Mouse (Mus musculus) G1E (cell line): ENCODE measurements around the gene Chst11. TPM values are rescaled to one million over a fixed set of nuclear protein-coding genes. Genes with fewer than 3 reads are reported as not detected.
A peak's percentile ranks its signal among the peaks of the same experiment; 100 is the strongest.

Experiments
- ATAC-seq: 2 replicates; pipeline ENCODE4 v1.8.0; 2016; ENCODE audit warnings: mild to moderate bottlenecking; ENCODE audit not compliant: insufficient number of reproducible peaks, poor library complexity, low FRiP score, severe bottlenecking; ENCODE audit errors: extremely low read depth
- DNase-seq: peaks from one replicate; pipeline ENCODE4 v3.0.0; 2012; ENCODE audit warnings: low spot score
- H3K27me3 ChIP-seq: 2 replicates; pipeline ENCODE4 v1.6.1; 2012; ENCODE audit warnings: mild to moderate bottlenecking, low read length, inconsistent platforms; ENCODE audit not compliant: insufficient read depth
- H3K36me3 ChIP-seq: replicated peaks from 2 replicates; pipeline ENCODE3; 2012; ENCODE audit warnings: mild to moderate bottlenecking, inconsistent platforms
- H3K4me1 ChIP-seq: 2 replicates; pipeline ENCODE4 v1.6.1; 2012; ENCODE audit warnings: low read depth, low read length, inconsistent platforms, mixed read lengths; ENCODE audit not compliant: insufficient read depth
- H3K4me3 ChIP-seq: 2 replicates; pipeline ENCODE4 v1.5.1; 2012; ENCODE audit warnings: low read depth, mild to moderate bottlenecking, inconsistent platforms, low read length, moderate library complexity, mixed read lengths
- H3K9me3 ChIP-seq: replicated peaks from 2 replicates; pipeline ENCODE4 v1.6.1; 2012; ENCODE audit warnings: inconsistent platforms
- CTCF ChIP-seq: IDR thresholded peaks from 2 replicates; pipeline ENCODE4 v1.5.1; 2012; ENCODE audit warnings: low read depth, low read length, inconsistent platforms, mixed read lengths
- GATA1 ChIP-seq: IDR thresholded peaks from 2 replicates; pipeline ENCODE4 v1.6.1; 2012; ENCODE audit warnings: borderline replicate concordance, low read length, inconsistent platforms, mixed read lengths
- GATA2 ChIP-seq: IDR thresholded peaks from 2 replicates; pipeline ENCODE4 v1.6.1; 2012; ENCODE audit warnings: low read depth, low read length, inconsistent platforms, borderline replicate concordance
- POLR2AphosphoS5 ChIP-seq: IDR thresholded peaks from 2 replicates; pipeline ENCODE4 v1.6.1; 2012; ENCODE audit warnings: low read depth, low read length, inconsistent platforms; ENCODE audit not compliant: insufficient replicate concordance
- TAL1 ChIP-seq: conservative IDR thresholded peaks from 2 replicates; pipeline ENCODE4 v1.6.1; 2012; ENCODE audit warnings: low read depth, low read length, inconsistent platforms, mixed read lengths
- polyA plus RNA-seq: library from polyadenylated mRNA; stranded (reverse); fragments of >175 nt; gene quantifications from 2 replicates; pipeline ENCODE4 v1.2.3, GENCODE M21; 2012
- total RNA-seq, 2 experiments: library from RNA; stranded (forward) in 1 of 2; stranded (reverse) in 1 of 2; fragments of 200-1000 nt in 1 of 2; fragments of >200 nt in 1 of 2; fragmentation: Nextera tagmentation in 1 of 2; gene quantifications; 2 replicates each; pipeline ENCODE4 v1.2.3; 2014 to 2017

The Chst11 gene
- total and polyA plus RNA-seq, 3 experiments, result 15.6 to 44.6 (median 38.2) TPM

DNA sequence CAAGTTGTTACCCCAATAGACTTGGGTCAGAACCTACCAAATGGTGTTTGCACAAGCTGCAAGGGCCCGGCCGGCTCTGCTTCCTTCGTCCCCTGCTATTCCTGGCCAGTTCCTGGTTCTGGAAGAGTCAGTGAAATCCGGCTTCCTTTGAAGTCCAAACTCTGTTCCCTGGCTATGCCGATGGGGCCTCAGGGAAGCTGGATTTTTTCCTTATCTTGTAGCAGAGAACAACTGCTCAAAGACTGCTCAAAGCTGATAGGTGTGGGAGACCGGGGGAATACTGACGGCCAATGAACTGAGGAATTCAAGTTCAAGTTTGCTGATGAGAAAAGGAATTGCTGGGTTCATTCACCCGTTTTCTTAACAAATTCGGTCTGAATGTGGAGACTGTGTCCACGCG is 13.7 kb upstream of the Chst11 start:
- Histone ChIP-seq H3K4me1 (peaks cover 41% of the 10 kb centered on the region), H3K27me3 (peaks cover 21% of the 10 kb centered on the region), H3K4me3 (no peak overlapping the region), H3K9me3 (no peaks in the 10 kb centered on the region), H3K36me3 (no peaks in the 10 kb centered on the region)
- TF ChIP-seq CTCF (no peak), TAL1 (no peak), GATA2 (no peak), GATA1 (no peak), POLR2AphosphoS5 (no peak)
- DNase-seq (no peak), ATAC-seq (no peak)

DNA sequence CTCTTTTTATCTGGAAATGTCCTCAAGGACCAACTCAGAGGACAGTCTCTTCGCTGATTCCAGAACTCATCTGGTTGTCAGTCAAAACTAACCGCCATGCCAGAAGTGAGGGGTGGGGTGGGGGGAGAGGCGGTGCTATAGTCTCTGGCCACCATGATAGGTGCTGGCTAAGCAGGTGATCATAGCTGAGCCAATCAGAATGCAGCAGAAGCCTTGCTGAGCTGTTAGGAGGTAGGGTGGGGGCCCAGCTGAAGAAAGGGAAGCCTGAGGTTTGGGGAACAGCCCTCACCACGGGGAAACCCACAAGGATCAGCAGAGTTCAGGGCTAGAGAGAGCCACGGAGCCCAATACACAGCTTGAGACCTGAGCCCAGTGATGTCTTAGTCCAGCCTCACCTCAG is 11.1 kb upstream of the Chst11 start:
- peaks cover 37% of the 10 kb centered on the region for H3K27me3 ChIP-seq
- no peaks in the 10 kb centered on the region for H3K36me3 ChIP-seq
- H3K4me1 ChIP-seq, result peaks cover 36% of the 10 kb centered on the region
- peak; percentile 27 for DNase-seq
- H3K4me3 ChIP-seq, result no peak overlapping the region; the same call in 1 of the 2 replicates
- peak; percentile 28; the same call in 1 of the 2 replicates for ATAC-seq
- TF ChIP-seq POLR2AphosphoS5, result no peak
- TF ChIP-seq GATA1, result no peak
- no peak for TF ChIP-seq TAL1
- H3K9me3 ChIP-seq, result no peaks in the 10 kb centered on the region

DNA sequence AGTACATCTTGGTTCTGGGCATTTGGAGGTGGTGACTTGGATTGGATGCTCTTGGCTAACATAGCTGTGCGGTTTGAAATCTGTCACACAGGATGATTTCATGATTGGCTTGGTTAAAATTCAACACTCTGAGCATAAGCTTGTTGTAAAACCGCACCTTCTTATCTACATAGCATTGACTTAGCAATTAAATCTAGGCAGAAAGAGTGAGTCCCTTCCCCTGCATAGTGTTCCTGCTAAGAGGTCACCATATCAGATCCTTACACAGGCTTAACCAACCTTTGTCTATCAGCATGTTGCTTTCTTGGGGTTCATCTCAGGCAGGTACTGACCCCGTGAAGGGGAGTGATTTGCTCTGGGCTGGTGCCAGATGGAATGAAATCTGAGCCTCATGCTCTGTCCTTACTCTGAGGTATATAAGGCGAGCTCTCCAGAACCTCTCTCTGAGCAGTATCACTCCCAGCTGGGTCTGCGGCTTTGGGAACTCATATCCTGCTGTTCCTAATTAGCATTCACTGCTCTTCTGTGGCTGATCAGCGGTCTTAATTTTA is 10.6 kb upstream of the Chst11 start:
- Histone ChIP-seq H3K4me3 (no peak overlapping the region; the same call in 1 of the 2 replicates), H3K36me3 (no peaks in the 10 kb centered on the region), H3K27me3 (peaks cover 38% of the 10 kb centered on the region), H3K4me1 (peaks cover 31% of the 10 kb centered on the region), H3K9me3 (no peaks in the 10 kb centered on the region)
- TF ChIP-seq TAL1 (no peak), GATA1 (no peak), CTCF (no peak), POLR2AphosphoS5 (no peak), GATA2 (no peak)
- DNase-seq, result no peak
- ATAC-seq, result no peak; the same call in 1 of the 2 replicates

DNA sequence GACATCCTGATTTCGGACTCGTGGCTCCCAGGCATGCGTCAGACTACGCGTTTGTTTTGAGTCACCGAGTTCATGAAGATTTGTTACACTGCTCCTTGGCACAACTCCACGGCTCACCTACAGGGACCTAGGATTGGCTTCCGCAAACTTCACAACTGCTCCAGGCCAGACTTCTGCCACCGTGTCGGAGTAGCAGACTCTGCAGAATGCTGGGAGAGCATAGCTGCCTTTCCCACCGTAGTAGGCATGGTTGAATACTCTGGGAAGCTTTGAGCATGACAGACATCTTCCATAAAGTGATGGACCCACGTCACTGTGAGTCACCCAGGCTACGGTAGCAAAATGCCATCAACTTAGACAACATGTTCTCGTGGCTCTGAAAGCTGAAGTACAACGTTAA is 9.5 kb upstream of the Chst11 start:
- no peak for TF ChIP-seq CTCF
- TF ChIP-seq GATA1, result no peak
- TF ChIP-seq GATA2, result no peak
- no peak for TF ChIP-seq TAL1
- no peak for TF ChIP-seq POLR2AphosphoS5
- H3K4me3 ChIP-seq, result no peak overlapping the region
- peaks cover 29% of the 10 kb centered on the region for H3K4me1 ChIP-seq
- no peaks in the 10 kb centered on the region for H3K9me3 ChIP-seq
- no peaks in the 10 kb centered on the region for H3K36me3 ChIP-seq
- no peak for DNase-seq
- no peak for ATAC-seq
- peaks cover 46% of the 10 kb centered on the region for H3K27me3 ChIP-seq

DNA sequence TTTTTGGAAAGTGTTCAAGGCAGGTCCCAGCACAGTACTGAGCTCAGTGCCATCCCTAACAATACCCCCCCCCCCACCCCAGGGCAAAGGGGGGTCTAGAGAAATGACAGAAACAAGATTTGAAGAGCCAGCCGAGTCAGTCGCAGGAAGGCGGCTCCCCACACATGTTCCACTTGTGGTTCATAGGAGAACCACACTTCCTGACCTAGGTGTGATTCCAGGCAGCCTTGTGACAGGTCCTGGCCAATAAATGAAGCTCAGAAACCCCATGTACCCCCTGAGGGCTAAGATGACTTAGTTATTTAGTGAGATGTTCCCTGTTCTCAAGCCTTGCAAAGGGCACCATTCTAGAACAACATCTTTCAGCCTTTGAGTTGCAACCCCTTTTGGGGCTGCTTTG is 3.0 kb upstream of the Chst11 start:
- Histone ChIP-seq H3K4me3 (no peak overlapping the region), H3K4me1 (peaks cover 38% of the 10 kb centered on the region), H3K36me3 (no peaks in the 10 kb centered on the region), H3K9me3 (no peaks in the 10 kb centered on the region), H3K27me3 (peaks cover 52% of the 10 kb centered on the region)
- TF ChIP-seq TAL1 (no peak), GATA2 (no peak), POLR2AphosphoS5 (no peak), GATA1 (no peak), CTCF (no peak)
- ATAC-seq, result no peak
- no peak for DNase-seq

DNA sequence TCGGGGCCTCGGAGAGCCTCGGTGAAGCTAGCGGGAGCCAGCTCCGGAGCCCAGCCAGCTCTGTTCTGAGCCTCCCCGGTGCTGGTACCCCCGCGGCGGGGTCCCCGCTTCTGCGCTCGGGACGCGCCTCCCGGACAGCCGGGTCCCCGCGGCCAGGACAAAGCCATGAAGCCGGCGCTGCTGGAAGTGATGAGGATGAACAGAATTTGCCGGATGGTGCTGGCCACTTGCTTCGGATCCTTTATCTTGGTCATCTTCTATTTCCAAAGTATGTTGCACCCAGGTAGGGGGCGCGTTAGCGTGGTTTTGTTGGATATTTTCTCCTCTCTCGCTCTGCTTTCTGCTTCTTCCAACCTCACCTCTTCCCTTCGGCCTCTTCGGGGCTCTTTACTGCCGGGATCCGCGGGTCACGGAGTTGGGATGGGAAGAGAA is 418 bp downstream of the Chst11 start:
- H3K4me3 ChIP-seq, result peak overlapping the region; percentile 90
- H3K27me3 ChIP-seq, result peaks cover 31% of the 10 kb centered on the region
- H3K9me3 ChIP-seq, result no peaks in the 10 kb centered on the region
- H3K36me3 ChIP-seq, result peaks cover 13% of the 10 kb centered on the region
- peaks cover 68% of the 10 kb centered on the region for H3K4me1 ChIP-seq
- no peak for DNase-seq
- no peak for TF ChIP-seq GATA1
- no peak for TF ChIP-seq CTCF
- TF ChIP-seq TAL1, result no peak
- no peak for TF ChIP-seq GATA2
- no peak for TF ChIP-seq POLR2AphosphoS5
- ATAC-seq, result no peak
